In genomic region chr2:168518256-168518659, GRCm38 (mm10) we compare ENCODE assay signal across 9 mouse cellular contexts.
DNase-seq lines count a peak whose midpoint lies in the region; ATAC-seq lines count a peak whose summit lies in the region.
"Had no signal": no experiment of that assay in that cellular context is flagged by ENCODE, and none has a peak within 500 bp of the region (broad histone marks: within the 10 kb centered on the region; RNA-seq: fewer than 3 reads in every experiment).

No protein-coding gene starts in this region.

- intact Hi-C loops in heart, postnatal 10 days (cut with DNase I), result no loop called here

- ATAC-seq in cerebellum, adult (ENCODE audit: insufficient number of reproducible peaks, low FRiP score, low TSS enrichment), result no peak
- ATAC-seq: CD4-positive, CD25-positive, alpha-beta regulatory T cell, adult 4 months had no signal

- DNase-seq in cerebellum, postnatal 10 days, result peak; percentile 35 to 44
- DNase-seq in right cerebral cortex, postnatal 10 days (ENCODE audit: low spot score in 2 of 2), result peak; percentile 39 to 46
- no peak for DNase-seq in right cerebral cortex, postnatal 14 days
- DNase-seq in heart, postnatal 10 days, result peak; percentile 82 to 84
- peak; percentile 58 to 79 for DNase-seq in urinary bladder, postnatal 36 days (ENCODE audit: low spot score in 2 of 2)
- no peak for DNase-seq in thymus, postnatal 0 days (ENCODE audit: low spot score)
- DNase-seq in spleen, adult 18-20 months, result no peak

Comparison
In these comparisons a context has a peak if more than half of its experiments do, and no peak if none do; other contexts are left out.
1. DNase-seq: peak in cerebellum, postnatal 10 days (2 of 2), right cerebral cortex, postnatal 10 days (2 of 2), heart, postnatal 10 days (2 of 2) and urinary bladder, postnatal 36 days (2 of 2); none in right cerebral cortex, postnatal 14 days (single experiment), thymus, postnatal 0 days (single experiment) and spleen, adult 18-20 months (0 of 2).